Mouse (Mus musculus) hindbrain, embryonic 12.5 days (tissue): Measurements from ENCODE around the gene Tnrc18. TPM values are rescaled to one million over a fixed set of nuclear protein-coding genes. Genes with fewer than 3 reads are reported as not detected.

ENCODE experiments used
- ATAC-seq: fragments of 200-750 bp; cut with Nextera tagmentation; 2 replicates; pipeline ENCODE4 v1.8.0; 2017; ENCODE audit warnings: moderate TSS enrichment; ENCODE audit not compliant: low FRiP score
- H3K27ac ChIP-seq: fragments of 300-500 bp; sonication (generic); 2 replicates; pipeline ENCODE4 v1.5.1; 2016; ENCODE audit warnings: mild to moderate bottlenecking
- H3K27me3 ChIP-seq: fragments of 300-500 bp; sonication (generic); 2 replicates; pipeline ENCODE4 v1.6.1; 2016; ENCODE audit warnings: mild to moderate bottlenecking
- H3K36me3 ChIP-seq: fragments of 300-500 bp; sonication (generic); 2 replicates; pipeline ENCODE4 v1.6.1; 2016; ENCODE audit warnings: mild to moderate bottlenecking
- H3K4me1 ChIP-seq: fragments of 300-500 bp; sonication (generic); 2 replicates; pipeline ENCODE4 v1.6.1; 2016
- H3K4me2 ChIP-seq: fragments of 300-500 bp; sonication (generic); replicated peaks from 2 replicates; pipeline ENCODE4 v1.6.1; 2016; ENCODE audit warnings: mild to moderate bottlenecking
- H3K4me3 ChIP-seq: fragments of 300-500 bp; sonication (generic); 2 replicates; pipeline ENCODE4 v1.5.1; 2016; ENCODE audit warnings: mild to moderate bottlenecking
- H3K9ac ChIP-seq: fragments of 300-500 bp; sonication (generic); 2 replicates; pipeline ENCODE4 v1.6.1; 2016; ENCODE audit warnings: mild to moderate bottlenecking, moderate library complexity
- H3K9me3 ChIP-seq: fragments of 300-500 bp; sonication (generic); replicated peaks from 2 replicates; pipeline ENCODE4 v1.6.1; 2016; ENCODE audit warnings: mild to moderate bottlenecking
- WGBS: fragments of 180-500 bp; shearing (Covaris S2); methylation state at CpG from one replicate; pipeline ENCODE4 v1.1.7; 2016; 5-methylcytosine and 5-hydroxymethylcytosine counted together
- polyA plus RNA-seq: library from polyadenylated mRNA; unstranded; fragments of >200 nt; fragmentation: Nextera tagmentation; extraction: Ambion mirVana; gene quantifications from 2 replicates; pipeline ENCODE4 v1.2.1, GENCODE M21; 2016

Gene Tnrc18
- polyA plus RNA-seq, 1 experiment from 2014 or later: 72.8 TPM

- Histone ChIP-seq H3K4me3 (peak overlapping the region; percentile 85), H3K4me1 (peaks cover 33% of the 10 kb centered on the region)
- 0% methylated on average over 53 of the region's 53 CpGs for WGBS
Observed at GRCm38 (mm10) chr5:142820276-142821265, 3.1 kb upstream of the Tnrc18 start.

GRCm38 (mm10) chr5:142819385-142820275 is 2.2 kb upstream of the Tnrc18 start:
- under 1% methylated on average over 35 of the region's 36 CpGs for WGBS
- no peaks in the 10 kb centered on the region for H3K9me3 ChIP-seq
- peak; percentile 37; the same call in 1 of the 2 replicates for ATAC-seq
- no peaks in the 10 kb centered on the region for H3K27me3 ChIP-seq
- peak overlapping the region; percentile 85 for H3K4me3 ChIP-seq
- H3K9ac ChIP-seq: peak overlapping the region; percentile 99
- peaks cover 25% of the 10 kb centered on the region for H3K4me1 ChIP-seq
- peak overlapping the region; percentile 100 for H3K27ac ChIP-seq
- no peaks in the 10 kb centered on the region for H3K36me3 ChIP-seq
- peak overlapping the region; percentile 88 for H3K4me2 ChIP-seq

More at GRCm38 (mm10) chr5:142820276-142821265, 3.1 kb upstream of the Tnrc18 start:
- Histone ChIP-seq H3K27ac (peak overlapping the region; percentile 100), H3K9ac (peak overlapping the region; percentile 99), H3K27me3 (no peaks in the 10 kb centered on the region), H3K36me3 (no peaks in the 10 kb centered on the region), H3K9me3 (no peaks in the 10 kb centered on the region), H3K4me2 (peak overlapping the region; percentile 88)
- no peak for ATAC-seq

DNA sequence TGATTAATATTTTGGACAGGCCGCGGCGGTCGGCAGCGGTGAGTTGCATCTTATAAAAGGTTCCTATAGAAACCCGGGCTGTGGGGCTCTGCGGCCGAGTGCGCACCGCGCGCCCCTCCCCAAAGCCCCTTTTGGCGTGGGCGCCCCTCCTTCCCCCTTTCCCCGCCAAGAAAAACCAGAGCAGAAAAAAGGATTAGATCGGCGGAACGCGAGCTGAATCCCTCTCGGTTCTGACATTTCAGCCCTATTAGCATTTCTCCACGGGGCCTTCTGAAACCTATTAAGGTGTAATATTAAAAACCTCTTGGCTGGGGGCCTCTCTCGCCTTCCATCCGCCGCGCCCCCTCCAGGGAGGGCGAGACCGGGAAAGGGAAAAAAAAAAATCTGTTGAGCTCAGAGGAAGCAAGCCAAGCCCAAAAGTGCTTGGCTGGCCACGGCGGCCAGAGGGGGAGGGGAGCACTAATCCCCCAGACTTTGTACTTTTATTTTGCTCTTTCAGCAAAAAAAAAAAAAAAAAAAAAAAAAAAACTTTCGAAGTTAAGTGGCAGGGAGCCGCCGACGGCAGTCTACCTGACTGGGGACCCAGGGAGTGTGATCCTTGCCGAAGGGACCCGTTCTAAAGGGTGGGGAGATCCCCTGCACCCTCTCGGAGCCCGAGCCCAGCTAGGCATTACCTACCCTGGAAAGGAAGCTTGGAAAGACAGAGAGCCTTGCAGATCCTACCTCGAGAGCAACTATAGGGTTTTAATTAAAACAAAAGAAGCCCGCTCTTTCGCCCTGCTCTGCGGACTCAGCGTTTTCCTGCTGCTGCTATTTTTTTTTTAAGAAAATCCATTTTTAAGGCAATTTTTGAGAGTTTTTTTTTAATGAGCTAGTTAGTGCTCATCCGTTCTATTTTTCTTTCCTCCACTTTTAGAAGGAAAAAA is 1.2 kb upstream of the Tnrc18 start:
- H3K4me2 ChIP-seq: peak overlapping the region; percentile 88
- peak overlapping the region; percentile 99 for H3K9ac ChIP-seq

DNA sequence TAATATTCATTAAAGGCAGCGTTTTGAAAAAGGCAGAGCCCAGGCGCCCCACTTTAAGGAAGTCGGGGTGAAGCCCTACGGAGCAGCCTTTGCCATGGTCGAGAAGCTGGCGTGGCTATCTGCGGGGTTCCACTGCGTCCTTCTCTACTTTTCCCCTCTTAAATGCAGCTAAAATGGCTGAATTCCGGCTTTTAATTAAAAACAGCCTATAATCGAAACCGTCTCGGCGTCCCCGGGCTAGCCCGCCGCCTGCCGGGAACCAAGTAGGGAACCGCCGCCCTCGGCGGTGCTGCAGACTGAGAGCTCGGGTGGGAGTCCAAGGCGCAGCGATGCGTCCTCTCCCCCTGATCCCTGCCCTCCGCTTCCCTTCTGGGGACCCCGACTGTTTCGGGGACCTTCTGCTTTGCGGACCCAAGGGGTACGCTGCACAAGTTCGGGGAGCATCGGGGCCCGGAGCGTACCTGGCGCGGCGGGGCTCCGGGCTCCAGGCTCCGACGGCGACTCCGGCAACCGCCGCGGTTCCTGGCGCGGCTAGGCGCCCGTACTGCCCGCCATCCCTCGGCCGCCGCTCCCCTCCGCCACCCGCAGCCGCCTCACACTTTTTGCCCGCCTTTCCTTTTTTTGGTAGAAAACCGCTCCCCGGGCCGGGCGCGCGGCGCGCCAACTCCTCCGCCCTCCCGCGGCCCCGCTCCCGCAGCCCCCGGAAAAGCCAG is 495 bp downstream of the Tnrc18 start:
- H3K9me3 ChIP-seq: no peaks in the 10 kb centered on the region
- H3K27me3 ChIP-seq: no peaks in the 10 kb centered on the region
- peak overlapping the region; percentile 85 for H3K4me3 ChIP-seq
- H3K4me2 ChIP-seq: peak overlapping the region; percentile 94
- peaks cover 16% of the 10 kb centered on the region for H3K4me1 ChIP-seq
- no peak for ATAC-seq
- H3K36me3 ChIP-seq: 0 out of 2 replicates have a peak, but pooled peaks cover under 1% of the 10 kb centered on the region
- peak overlapping the region; percentile 100 for H3K27ac ChIP-seq
- WGBS: under 1% methylated on average over 65 of the region's 71 CpGs
- H3K9ac ChIP-seq: peak overlapping the region; percentile 100

More for the DNA sequence above, 1.2 kb upstream of the Tnrc18 start:
- Histone ChIP-seq H3K9me3 (no peaks in the 10 kb centered on the region), H3K27me3 (no peaks in the 10 kb centered on the region), H3K4me1 (peaks cover 16% of the 10 kb centered on the region), H3K27ac (peak overlapping the region; percentile 100), H3K4me3 (peak overlapping the region; percentile 85), H3K36me3 (no peaks in the 10 kb centered on the region)
- under 1% methylated on average over 43 of the region's 43 CpGs for WGBS
- ATAC-seq: no peak

DNA sequence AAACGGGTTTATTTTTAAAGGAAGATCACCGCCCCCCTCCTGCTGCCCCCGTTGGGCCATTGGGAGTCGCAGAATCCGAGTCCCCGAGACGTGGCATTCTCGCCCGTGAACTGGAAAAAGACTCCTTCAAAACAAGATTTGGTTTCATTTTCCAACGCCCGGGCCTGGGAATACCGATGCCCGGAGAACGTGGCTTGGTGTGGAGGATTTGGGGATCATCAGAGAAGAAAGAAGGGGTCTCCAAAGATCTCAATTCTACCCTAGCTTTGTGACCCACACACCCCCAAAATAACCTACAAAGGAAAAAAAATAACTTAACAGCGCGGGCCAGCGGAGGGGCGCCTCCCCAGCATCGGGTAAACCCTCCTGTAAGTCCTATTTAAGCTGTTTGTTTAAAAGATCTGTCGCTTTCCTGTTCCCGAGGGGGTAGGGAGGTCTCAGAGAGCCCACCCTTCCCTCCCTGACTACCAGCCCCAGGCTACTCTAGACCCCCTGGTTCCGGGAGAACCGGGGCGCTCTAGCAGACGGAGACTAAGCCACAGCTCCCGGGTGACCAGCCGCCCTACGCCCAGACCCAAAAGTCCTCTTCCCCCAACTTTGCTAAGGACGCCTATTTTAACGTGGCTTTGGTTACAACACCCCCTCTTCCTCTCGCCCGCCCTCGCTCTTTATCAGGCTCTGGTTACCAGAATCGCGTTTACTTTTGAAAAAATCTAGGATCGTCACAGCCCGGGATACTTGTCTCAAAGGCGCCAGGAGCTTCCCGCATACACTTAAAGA is 1.2 kb downstream of the Tnrc18 start:
- H3K27me3 ChIP-seq: no peaks in the 10 kb centered on the region
- WGBS: under 1% methylated on average over 39 of the region's 39 CpGs
- 0 out of 2 replicates have a peak, but pooled peaks cover 6% of the 10 kb centered on the region for H3K36me3 ChIP-seq
- H3K4me1 ChIP-seq: peaks cover 22% of the 10 kb centered on the region
- peak overlapping the region; percentile 94 for H3K4me2 ChIP-seq
- H3K9ac ChIP-seq: peak overlapping the region; percentile 100
- peak overlapping the region; percentile 85 for H3K4me3 ChIP-seq
- no peak for ATAC-seq
- H3K9me3 ChIP-seq: no peaks in the 10 kb centered on the region
- peak overlapping the region; percentile 100 for H3K27ac ChIP-seq

GRCm38 (mm10) chr5:142815421-142816001 is 2.0 kb downstream of the Tnrc18 start:
- H3K27me3 ChIP-seq: no peaks in the 10 kb centered on the region
- peaks cover 29% of the 10 kb centered on the region for H3K4me1 ChIP-seq
- peak overlapping the region; percentile 94 for H3K4me2 ChIP-seq
- H3K36me3 ChIP-seq: 0 out of 2 replicates have a peak, but pooled peaks cover 6% of the 10 kb centered on the region
- peak overlapping the region; percentile 85 for H3K4me3 ChIP-seq
- peak overlapping the region; percentile 100 for H3K9ac ChIP-seq
- WGBS: under 1% methylated on average over 30 of the region's 30 CpGs
- peak overlapping the region; percentile 100 for H3K27ac ChIP-seq
- no peak for ATAC-seq
- H3K9me3 ChIP-seq: no peaks in the 10 kb centered on the region

DNA sequence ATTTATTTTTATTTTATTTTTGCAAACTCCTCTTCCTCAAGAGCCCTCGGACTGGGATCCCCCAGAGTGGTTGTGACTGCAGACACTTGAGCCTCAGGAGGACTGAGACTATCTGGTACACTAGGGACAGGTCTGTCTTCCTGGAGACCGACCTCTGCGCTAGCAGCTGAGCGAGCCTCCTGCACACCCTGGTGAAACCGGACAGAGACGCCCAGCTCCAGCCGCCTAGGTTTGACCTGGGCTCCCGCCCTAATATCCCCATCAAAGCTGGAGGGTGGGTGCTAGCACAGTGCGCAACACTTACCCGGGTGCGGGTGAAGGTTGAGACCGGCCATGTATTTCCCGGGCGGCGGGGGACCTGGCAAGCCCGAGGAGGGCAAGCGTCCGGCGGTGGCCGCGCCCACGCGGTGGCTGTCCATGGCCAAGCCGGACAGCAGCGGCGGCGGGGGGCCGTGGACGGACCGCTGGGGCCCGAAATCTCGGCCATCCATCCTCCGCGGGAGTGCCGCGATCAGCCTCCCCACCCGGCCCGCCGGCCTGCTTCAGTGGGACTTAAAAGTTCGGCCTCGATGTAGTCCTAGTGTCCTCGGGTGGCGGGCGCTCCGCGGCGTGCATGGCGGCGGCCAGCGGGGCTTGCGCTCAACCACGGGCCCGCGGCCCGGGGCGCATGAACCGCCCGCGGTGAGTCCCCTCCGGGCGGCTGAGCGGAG is 2.6 kb downstream of the Tnrc18 start:
- H3K4me1 ChIP-seq: peaks cover 35% of the 10 kb centered on the region
- no peaks in the 10 kb centered on the region for H3K9me3 ChIP-seq
- peak overlapping the region; percentile 100 for H3K27ac ChIP-seq
- no peaks in the 10 kb centered on the region for H3K27me3 ChIP-seq
- H3K9ac ChIP-seq: peak overlapping the region; percentile 100
- no peak for ATAC-seq
- WGBS: under 1% methylated on average over 62 of the region's 62 CpGs
- peak overlapping the region; percentile 85 for H3K4me3 ChIP-seq
- peak overlapping the region; percentile 94 for H3K4me2 ChIP-seq
- peaks cover 11% of the 10 kb centered on the region for H3K36me3 ChIP-seq

- under 1% methylated on average over 22 of the region's 22 CpGs for WGBS
- Histone ChIP-seq H3K4me3 (peak overlapping the region; percentile 85), H3K9me3 (no peaks in the 10 kb centered on the region), H3K36me3 (peaks cover 17% of the 10 kb centered on the region), H3K9ac (peak overlapping the region; percentile 100), H3K27ac (peak overlapping the region; percentile 100), H3K4me2 (peak overlapping the region; percentile 94), H3K27me3 (no peaks in the 10 kb centered on the region), H3K4me1 (peaks cover 42% of the 10 kb centered on the region)
- no peak for ATAC-seq
Observed at GRCm38 (mm10) chr5:142814161-142814651, 3.3 kb downstream of the Tnrc18 start.

DNA sequence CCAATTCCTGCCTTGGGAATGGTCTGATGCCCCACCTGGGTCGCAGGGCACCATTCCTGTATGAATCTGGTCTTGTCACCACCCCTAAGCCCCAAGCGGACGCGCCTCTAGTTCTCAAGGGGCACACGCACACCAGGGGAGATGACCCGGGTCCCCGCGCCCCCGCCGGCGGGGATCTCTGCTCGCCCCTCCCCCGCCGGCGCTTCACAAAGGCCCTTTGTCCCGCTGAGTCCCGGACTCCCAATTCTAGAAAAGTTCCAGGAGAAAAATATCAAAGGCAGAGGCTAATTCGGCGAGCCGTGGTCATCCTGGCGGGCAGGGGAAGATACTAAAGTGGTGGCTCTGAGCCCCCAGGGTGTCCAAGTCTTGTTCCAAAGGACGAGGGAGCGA is 3.7 kb downstream of the Tnrc18 start:
- peaks cover 43% of the 10 kb centered on the region for H3K4me1 ChIP-seq
- H3K27ac ChIP-seq: peak overlapping the region; percentile 100
- peak overlapping the region; percentile 94 for H3K4me2 ChIP-seq
- H3K9ac ChIP-seq: peak overlapping the region; percentile 100
- under 1% methylated on average over 23 of the region's 23 CpGs for WGBS
- H3K4me3 ChIP-seq: peak overlapping the region; percentile 85
- H3K36me3 ChIP-seq: peaks cover 20% of the 10 kb centered on the region
- H3K27me3 ChIP-seq: no peaks in the 10 kb centered on the region
- no peak for ATAC-seq
- no peaks in the 10 kb centered on the region for H3K9me3 ChIP-seq
